Mouse (Mus musculus) yolk sac, embryonic 10.5 days (tissue): ENCODE data around the gene Rab37.
A peak's percentile ranks its signal among the peaks of the same experiment; 100 is the strongest.

ENCODE experiments used
- DNase-seq: peaks from one replicate; pipeline ENCODE4 v3.0.0-alpha.2; 2017; ENCODE audit warnings: low spot score

Rab37 gene

DNA sequence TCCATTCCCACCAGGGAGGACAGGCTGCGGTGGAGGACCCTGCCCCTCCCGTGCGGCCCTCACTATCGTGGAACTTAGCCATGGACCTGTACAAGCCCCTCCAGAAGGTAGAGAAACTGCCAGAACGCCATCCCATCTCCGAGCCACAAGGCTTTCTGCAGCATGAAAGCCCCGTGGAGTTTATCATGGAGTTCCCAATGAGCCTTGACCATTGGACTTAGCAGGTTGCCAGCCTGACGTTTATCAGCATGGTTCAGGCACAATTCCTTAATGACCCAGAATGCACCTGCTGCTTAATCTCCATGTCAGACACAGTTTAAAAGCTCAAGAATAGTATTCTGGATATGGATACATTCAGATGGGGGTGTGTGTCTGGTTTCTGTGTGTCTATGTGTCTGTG, 6.2 kb upstream of the Rab37 start:
- no peak for DNase-seq

DNA sequence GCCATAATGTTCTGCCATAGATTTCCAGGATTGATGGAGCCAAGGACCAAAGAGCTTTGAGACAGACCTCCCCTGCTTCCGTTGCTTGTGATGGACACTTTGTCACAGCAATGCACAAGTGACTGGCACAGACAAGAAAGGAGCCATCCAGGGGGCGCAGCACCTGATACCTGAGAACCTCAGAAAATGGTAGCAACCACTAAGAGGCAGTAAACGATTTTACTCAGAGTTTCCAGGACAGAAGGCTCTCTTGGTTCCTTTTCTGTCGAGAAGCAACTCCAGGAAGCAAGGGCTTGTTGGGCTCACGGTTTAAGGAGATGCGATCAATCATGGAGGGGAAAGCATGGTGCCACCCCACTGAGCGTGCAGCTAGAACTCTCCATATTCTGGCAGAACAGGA, 5.0 kb upstream of the Rab37 start:
- no peak for DNase-seq

DNA sequence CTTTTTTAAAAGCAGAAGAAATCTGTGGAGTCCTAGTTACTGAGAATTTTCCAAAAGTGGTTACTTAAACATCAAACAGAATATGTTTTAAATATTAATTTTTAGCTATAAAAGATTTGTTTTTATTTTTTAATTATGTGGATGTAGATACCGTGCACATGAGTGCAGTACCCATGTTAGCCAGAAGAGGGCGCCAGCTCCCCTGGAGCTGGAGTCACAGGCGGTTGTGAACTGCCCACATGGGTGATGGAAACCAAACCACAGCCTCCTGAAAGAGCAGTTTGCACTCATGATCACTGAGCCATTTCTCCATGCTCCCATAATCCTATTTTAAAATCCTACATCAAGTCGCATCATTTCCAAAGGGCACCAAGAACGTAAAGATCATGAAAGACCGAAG, 1.4 kb upstream of the Rab37 start:
- no peak for DNase-seq

DNA sequence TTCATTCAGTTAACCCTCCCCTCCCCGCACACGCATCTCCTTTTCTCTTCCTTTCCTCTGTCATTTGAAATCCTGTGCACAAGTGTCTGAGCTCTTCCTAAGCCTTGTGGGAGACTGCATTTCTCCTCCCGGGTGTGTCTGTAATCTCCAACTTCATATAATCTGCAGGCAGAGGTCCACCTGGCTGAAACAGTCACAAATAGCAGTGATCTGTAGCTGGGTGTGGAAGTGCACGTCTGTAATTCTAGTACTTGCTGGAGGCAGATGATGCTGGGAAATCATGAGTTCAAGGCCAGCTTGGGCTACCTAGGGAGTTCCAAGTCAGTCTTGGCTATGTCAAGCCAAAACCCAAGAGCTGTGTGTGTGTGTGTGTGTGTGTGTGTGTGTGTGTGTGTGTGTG, 909 bp downstream of the Rab37 start:
- no peak for DNase-seq

DNA sequence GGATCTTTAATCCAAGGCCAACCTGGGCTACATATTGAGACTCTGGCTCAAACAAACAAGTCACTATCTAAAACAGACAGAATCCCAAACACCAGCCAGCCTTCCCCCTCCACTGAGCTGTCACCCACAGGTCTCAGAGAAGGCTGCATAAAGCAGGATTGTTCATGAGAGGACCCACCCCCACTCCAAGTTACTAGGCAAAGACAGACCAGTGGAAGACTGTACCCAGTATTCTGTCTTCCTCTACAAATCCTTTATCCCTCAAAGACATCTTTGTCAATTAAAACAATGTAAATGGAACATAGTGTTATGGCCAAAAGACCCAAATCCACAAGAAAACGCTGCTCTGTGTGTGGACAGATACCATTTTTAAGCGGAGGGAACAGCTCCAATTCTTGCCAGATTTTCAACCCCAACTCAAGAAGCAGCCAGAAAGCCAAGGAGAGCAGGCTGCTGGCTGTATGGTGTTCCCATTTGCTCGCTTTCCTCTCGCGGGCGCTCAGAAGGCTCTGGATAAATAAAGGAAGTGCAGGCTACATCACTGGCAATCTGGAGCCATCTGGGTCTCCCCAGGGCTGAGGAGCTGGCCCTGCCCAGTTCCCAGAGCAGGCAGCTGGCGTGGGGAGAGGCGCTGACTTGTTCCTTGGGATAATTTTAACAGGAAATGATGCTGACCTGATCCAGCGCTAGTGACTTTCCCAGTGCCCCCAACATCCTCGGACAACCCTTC, 7.1 kb downstream of the Rab37 start:
- DNase-seq = no peak

DNA sequence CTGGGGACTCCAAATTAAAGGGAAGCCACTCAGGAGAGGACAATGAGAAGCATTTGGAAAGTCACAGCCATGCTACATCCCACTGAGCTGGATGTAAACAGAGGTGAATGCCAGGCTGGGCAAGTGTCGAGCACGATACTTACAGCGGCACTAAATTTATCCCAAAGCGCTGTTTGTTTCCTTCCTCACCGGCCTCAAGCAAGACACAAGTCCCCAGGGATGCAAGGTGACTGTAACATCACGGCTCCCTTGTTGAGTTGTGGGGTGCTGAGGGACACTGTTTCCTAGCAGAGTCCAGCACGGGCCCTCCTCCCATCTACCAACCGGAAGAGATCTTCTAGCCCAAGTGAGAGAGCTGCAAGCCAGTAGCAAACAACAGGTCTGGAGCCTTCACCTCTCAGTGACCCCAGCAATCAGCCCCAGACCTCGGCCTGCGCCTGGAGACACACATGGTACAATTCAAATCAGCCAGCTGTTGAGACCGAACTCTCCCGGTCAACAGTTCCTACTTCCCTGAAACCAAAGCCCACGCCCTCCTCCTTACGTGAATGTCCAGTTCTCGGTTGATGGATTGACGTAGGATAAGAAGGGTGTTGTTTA, 8.1 kb downstream of the Rab37 start:
- DNase-seq = peak; percentile 33

DNA sequence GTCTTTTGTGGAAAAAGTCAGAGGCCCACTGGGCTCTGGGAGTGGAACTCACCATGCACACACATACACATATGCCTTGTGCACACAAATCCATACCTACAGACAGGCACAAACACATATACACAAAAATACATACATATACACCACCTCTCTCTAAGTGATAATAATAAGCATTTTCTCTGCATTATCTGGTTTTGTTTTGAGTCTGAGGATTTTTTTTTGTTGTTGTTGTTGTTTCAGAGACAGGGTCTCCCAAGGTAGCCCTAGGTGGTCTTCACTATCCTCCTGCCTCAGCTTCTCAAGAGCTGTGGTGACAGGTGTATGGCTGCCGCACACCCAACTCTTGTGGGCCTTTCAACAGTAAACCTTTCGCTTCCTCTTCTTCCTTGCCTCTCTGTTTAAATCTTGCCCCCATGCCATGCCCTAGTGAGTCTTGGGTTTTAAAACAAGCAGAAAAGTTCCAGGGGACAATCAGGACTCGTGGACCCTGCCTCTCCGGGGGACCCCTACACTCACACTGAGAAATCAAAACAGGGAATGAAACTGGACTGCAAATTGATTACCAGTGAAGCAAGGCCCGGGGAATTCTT, 8.9 kb downstream of the Rab37 start:
- DNase-seq = no peak

DNA sequence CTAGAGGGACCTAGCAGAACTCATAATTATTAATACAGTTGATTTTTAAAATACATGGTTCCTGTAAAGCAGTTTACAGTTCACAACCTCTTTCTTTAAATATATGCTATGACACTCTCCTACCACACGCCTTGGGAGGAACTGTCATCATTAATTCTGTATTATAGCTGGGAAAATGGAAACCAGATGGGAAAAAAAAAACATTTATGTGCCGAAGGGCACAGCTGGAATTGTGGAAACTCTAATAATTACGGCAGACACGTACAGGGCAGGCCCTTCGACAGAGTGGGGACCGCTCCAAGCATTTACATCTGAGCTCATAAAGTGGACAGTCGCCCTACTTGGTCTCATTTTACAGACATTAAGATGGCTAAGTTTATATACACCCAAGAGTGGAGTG, 9.5 kb downstream of the Rab37 start:
- DNase-seq = no peak

DNA sequence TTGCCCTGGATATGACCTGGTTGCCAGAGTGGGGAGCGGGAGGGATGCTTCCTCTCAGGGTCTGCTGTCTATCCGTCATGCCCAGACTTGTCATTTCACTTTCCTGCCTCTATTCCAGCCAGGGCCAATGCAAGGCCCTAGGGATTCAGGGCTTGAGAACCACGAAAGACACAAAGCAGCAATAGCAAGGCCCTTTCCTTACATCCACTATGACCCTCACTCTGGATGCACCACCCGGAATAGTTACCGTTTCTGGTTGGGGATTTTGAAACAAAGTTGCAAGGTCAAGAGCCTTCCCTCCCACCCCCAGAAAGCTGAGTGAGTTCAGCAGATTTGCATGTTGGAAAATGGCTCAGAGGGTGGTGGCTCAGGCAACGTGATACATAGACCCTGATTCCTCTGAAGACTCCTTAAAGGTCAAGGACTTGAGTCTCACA, 10.4 kb downstream of the Rab37 start:
- DNase-seq = no peak

DNA sequence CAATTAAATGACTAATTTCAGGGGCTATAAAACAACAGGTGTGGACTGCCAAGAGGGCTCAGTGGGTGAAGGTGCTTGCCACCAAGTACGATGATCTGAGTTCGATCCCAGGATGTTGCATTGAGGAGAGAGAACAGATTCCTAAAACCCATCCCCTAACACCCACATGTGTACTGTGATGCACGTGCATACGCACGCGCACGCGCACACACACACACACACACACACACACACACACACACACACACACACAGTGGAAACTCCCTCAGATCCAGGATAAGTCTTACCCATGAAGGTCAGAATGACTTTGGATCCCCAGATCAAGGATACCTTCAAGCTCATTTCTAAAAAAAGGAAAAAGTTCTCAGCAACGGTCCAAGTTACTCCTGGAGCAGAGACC, 10.9 kb downstream of the Rab37 start:
- DNase-seq = no peak

DNA sequence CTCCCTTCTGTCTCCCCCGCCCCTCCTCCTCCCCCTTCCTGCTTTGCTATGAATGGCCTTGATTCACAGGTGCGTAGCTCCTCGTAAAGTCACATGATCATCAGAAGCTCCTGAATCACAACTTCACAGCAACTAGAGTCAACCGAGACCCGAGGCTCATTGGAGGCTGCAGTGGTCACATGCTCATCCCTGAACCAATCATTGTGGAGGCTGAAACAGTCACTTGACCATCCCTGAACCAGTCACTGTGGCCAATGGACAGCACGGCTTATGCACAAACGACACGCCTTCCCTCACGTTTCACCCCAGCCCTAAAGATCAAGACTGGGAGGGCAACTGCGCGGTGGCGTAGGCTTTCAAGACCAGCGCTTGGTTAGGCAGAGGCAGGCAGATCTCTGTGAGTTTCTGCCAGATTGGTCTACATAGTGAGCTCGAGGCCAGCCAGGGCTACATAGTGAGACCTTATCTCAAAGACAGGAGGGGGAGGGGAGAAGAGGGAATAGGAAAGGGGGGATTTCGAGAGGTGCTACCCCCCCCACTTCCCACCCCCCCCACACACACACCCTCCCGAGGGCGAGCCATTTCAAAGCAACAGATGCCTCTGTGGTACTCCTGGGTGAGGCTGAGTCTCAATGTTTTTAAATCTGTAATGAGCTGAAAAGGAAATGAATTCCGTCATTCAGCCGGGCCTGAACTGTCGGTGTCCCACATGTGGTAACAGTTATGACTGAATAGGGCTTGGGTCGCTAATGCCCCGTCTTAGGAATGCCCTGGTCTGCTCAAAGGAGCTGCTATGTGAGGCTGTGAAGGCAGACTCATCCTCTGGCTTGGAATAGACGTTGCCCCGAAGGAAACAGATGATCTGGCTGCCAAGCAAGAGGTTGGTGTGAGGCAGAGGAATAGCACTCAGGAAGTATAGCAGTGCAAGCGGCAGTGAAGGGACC, 12.5 kb downstream of the Rab37 start:
- no peak for DNase-seq

DNA sequence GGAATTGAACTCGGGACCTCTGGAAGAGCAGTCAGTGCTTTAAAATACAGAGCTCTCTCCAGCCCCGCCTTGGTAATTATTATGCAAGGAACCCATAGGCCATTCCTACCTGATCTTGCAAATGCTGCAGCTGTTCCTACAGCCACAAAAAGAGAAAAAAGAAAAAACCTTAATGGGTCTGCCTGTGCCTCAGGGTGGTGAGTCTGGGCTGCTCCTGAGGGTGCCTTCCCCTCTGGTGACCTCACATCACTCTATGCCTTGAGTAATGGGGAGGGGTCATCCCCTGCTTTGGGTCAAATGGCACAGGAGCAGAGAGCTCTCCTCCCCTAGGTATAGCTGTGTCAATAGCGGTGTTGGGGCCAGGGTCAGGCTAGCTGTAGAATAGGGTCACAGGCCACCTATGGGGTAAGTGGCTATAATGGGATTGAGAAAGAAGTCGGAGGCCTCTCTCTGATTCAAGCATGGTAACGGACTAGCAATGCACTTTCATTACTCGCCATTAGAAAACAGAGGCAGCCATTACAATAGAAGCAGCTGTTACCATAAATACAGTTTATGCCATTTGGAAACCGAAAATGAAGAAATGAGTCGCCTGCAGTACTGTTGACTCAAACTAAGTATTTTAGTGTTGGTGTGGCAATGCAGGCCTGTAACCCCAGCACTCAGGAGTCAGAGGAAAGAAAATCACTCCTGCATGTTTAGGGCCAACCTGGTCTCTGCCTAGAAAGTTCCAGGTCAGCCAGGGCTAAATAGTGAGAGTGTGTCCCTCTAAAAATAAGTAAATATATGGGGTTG, 13.7 kb downstream of the Rab37 start:
- DNase-seq = no peak

DNA sequence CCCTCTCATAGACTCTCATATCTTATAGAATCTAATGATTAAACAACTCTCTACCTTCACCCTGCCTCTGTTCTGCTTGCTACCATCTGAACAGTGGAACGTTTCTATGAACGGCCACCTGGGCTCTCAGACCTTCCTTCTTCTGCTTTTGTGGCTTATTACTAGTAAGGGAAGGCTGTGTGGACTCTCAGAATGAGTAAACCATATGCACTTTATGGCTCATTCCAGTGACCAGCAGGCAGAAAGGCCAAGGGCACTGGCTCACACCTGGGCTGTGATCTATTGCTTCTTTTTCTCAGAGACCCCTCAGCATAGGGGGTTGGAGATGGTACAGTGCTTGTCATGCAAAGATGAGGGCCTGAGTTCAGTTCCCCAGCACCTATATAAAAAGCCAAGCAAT, 15.4 kb downstream of the Rab37 start:
- no peak for DNase-seq

DNA sequence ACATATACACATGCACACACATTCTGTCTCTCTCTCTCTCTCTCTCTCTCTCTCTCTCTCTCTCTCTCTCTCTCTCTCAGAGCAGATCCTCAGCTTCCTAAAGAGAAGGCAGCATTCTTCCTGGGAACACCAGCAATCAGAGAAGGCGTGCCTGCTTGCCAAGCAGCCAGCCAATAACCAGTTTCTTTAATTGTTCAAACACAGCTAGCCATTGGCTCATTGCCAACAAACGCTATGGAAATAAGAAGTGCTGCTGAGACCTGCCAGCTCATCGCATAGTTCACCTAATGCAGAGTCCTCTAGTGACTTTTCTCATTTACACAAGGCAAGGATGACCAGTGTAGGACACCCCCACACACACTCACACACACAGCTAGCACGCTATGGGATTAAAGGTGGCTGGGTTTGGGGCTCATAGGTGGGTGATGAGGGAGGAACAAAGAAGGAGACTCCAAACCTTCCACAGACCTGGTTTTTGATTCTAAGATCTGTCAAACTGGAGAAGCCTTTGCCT, 16.2 kb downstream of the Rab37 start:
- no peak for DNase-seq

DNA sequence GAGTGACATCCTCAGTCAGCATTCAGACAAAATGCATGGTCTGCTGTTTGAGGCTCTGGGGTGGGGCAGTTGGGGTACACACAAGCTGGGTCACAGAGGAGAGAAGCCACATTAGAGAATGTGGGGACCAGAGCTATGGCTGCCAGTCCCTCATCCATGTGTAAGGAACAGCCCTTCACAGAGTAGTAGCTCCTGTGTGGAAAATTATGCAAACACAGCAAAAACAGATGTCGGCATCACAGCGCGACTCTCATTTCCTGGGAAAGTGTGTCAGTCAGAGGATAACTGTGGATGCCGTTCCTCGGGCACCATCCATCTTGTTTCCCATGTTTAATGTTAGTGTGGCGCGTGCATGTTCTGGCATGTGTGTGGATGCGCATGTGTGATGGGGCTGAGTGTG, 16.9 kb downstream of the Rab37 start:
- DNase-seq = no peak

DNA sequence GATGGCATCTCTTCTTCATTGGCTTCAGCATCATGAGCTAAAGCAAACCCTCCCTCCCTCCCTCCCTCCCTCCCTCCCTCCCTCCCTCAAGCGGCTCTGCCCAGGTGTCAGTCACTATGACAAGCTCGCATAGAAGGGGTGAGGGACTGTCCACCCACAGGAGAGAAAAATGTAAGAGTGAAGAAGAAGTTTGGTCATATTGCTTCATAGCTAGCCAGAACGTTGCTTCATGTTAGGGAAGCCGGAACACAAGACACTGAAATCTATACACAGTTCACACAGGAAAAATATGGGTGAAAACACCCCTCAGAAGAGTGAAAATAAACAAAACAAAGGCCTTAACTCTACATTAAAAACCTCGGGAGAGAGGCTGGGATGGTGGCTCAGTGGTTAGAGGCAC, 19.0 kb downstream of the Rab37 start:
- no peak for DNase-seq

DNA sequence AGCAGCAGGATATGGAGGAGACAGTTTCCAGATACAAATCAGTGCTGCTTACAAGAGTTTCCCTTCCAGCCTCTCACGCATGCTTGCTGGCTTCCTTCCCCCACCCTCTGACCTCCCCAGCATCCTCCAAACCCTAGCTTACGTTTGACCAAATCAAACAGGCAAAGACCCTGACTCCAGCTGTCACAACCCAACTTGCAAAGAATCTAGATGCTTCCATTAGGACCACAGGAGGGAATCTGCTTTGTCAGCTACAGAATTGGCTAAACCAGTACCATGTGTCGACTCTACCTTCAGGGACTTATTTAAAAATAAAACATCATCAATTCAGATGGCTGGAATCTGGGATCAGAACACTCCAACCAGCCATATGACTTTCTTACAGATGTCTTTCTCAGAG, 21.0 kb downstream of the Rab37 start:
- DNase-seq = no peak

DNA sequence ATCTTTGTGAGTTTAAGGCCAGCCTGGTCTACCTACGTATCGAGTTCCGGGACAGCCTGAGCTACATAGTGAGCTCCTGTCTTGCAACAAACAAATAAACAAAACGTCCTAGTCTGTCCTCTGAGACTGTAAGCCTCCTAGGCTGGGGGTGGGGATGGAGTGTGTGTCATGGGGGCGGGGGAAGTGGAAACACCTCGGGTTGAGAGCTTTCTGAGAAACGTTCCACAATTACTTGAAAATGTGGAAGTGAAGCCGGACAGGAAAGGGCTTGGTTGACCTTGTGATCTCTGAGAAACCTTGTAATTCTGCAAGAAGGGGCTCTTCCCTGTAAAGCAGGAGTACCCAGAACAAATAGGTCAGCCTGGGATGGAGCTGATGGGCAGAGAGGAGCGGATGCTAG, 28.2 kb downstream of the Rab37 start:
- no peak for DNase-seq

DNA sequence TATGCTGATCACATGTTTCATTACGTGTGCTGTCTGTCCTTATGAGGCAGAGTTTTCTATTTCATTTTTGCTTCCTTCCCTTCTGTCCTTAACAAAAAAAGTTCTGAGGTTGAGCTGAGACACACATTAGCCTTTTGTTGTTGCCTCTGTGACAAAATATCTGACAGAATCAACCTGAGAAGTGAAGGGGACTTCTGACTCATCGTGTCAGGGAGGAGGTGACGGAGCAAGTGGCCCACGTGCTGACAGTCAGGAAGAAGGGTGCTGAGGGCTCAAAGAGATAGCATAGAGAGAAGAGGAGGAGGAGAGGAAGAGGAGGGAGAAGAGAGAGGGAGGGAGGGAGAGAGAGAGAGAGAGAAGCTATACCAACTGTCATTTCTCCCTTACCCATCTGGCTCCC, 37.3 kb downstream of the Rab37 start:
- DNase-seq = no peak

DNA sequence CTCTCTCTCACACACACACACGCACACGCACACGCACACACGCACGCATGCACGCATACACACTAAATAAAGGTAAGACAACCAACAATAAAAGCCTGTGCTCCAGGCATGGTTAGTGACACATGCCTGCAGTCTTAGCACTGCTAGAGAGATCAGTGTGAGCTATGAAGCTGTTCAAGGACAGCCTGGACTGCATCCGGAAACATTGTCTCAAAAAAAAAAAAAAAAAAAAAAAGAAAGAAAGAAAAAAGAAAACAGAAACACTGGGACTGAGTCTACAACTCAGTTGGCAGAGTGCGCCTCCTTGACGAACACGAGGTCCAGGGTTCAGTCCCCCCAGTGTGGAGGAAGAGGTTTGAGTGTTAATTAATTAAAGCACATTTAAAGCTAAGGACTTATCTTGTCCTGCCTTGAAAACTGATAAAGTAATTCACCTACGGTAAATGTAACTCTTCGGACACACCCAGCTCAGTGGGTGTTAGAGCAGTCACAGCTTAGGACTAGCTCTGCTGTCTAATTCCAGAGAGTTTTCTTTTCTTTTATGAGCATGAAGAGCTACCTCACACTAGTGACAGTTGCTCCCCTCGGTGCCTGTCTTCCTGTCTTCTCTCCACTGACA, 38.4 kb downstream of the Rab37 start:
- no peak for DNase-seq

DNA sequence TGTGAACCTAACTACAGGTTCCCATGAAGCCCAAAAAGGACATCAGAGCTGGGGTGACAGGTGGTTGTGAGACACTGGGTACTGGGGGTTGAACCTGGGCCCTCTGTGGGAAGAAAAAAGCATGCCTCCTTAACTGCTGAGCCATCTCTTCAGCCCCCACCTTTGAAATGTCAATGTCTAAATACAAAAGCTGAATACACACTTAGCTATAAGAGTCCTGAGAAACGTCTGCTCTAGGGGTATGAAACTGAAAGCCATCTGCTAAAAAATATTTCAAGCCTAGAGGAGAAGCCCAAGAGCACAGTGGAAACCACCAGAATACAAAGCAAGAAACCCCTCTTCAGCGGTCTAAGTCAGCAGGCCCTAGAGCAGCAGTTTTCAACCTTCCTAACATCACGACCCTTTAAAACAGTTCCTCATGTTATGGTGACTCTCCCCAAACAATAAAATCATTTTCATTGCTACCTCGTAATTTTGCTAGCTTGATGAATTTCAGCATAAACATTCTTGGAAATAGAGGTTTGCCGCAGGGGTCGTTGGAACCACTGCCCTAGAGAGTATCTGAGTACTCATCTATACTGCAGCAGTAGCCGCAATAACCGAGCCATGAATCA, 40.6 kb downstream of the Rab37 start:
- DNase-seq = no peak
